Mouse (Mus musculus): Measurements from ENCODE around the gene Kcnma1. TPM values are rescaled to one million over a fixed set of nuclear protein-coding genes. Genes with fewer than 3 reads are reported as not detected.

The Kcnma1 gene
- polyA plus RNA-seq (2017; shearing (Covaris generic)): 0.20 TPM

GRCm38 (mm10) chr14:24014391-24014790, at the start of gene Kcnma1:
TSS of gene Kcnma1 (minus strand) at chr14:24014491.

Other genes with a start within 250 kb of the Kcnma1 start
- 0.18 TPM for gene Dlg5, start 231.4 kb upstream of the Kcnma1 start, polyA plus RNA-seq (2017; shearing (Covaris generic))